In genomic region chr5:52122146-52122545, GRCm38 (mm10) we compare ENCODE assay signal across 20 mouse cellular contexts.
DNase-seq lines count a peak whose midpoint lies in the region; ATAC-seq lines count a peak whose summit lies in the region.
"Had no signal": no experiment of that assay in that cellular context is flagged by ENCODE, and none has a peak within 500 bp of the region (broad histone marks: within the 10 kb centered on the region; RNA-seq: fewer than 3 reads in every experiment).

No protein-coding gene starts in this region.

- ATAC-seq in common myeloid progenitor, adult 5-6 weeks (replicated peaks; ENCODE audit: low read depth, poor library complexity, severe bottlenecking) = 0 out of 2 replicates have a peak, but pooled peaks have one; percentile 11
- ATAC-seq in granulocyte monocyte progenitor cell, adult 5-6 weeks (replicated peaks; ENCODE audit: poor library complexity, severe bottlenecking) = peak; percentile 72
- ATAC-seq in megakaryocyte progenitor cell, adult 5-6 weeks (replicated peaks; ENCODE audit: poor library complexity) = peak; percentile 51
- ATAC-seq: activated CD4-positive, CD25-positive, alpha-beta regulatory T cell, adult 4 months; CD4-positive, CD25-positive, alpha-beta regulatory T cell, adult 4 months; Patski had no signal

- no peak for DNase-seq in T-cell, adult 2 months (ENCODE audit: low spot score)
- no peak for DNase-seq in kidney, adult 9 months
- no peak for DNase-seq in right cerebral cortex, postnatal 10 days (ENCODE audit: low spot score in 2 of 2)
- DNase-seq: adrenal gland, adult 2 months; adrenal gland, adult 8-10 months; adrenal gland, postnatal 10 days; adrenal gland, postnatal 14 days; adrenal gland, postnatal 25 days; adrenal gland, postnatal 36 days; B cell, adult 2 months; cerebellum, adult 11 months; cerebellum, adult 11-12 months; cerebellum, adult 18-20 months; cerebellum, adult 2 months had no signal

Comparison
In these comparisons a context has a peak if more than half of its experiments do, and no peak if none do; other contexts are left out.
1. ATAC-seq: peak in every context shown above with its lines; median percentile 72 in granulocyte monocyte progenitor cell, adult 5-6 weeks; 51 in megakaryocyte progenitor cell, adult 5-6 weeks; 11 in common myeloid progenitor, adult 5-6 weeks.